Mouse (Mus musculus): ENCODE data around the gene Tmem254b. TPM values are rescaled to one million over a fixed set of nuclear protein-coding genes. Genes with fewer than 3 reads are reported as not detected.
"Not testable (repeated sequence)": the region's sequence is repeated elsewhere in the genome, so short reads cannot be mapped to it uniquely, and the experiment has no call there.

Gene Tmem254b
- 2.6 and 5.2 TPM in 2 replicates for total RNA-seq (2012; rRNA removed)
- 4.3 and 6.1 TPM in 2 replicates for total RNA-seq (2014; rRNA removed)
- polyA plus RNA-seq (2012; ENCODE audit: insufficient read length, low read depth) = 18.4 and 19.2 TPM in 2 replicates

GRCm38 (mm10) chr14:26206926-26207247 is at the start of gene Tmem254b:
Gene Tmem254b (minus strand): TSS chr14:26207041.
- H3K4me2 ChIP-seq (ENCODE audit: insufficient read depth, low read depth, poor library complexity, severe bottlenecking); H3K36me3 ChIP-seq (replicated peaks in 1 of 2; ENCODE audit: control insufficient read depth in 1 of 2, insufficient read depth in 1 of 2, low read length in 1 of 2); H3K27ac ChIP-seq (ENCODE audit: insufficient read depth, low read depth); H3K9ac ChIP-seq (ENCODE audit: insufficient read depth, low read depth); H3K9me3 ChIP-seq (replicated peaks; ENCODE audit: low read length); H3K79me2 ChIP-seq (replicated peaks; ENCODE audit: control insufficient read depth, extremely low read depth, insufficient read depth, poor library complexity, severe bottlenecking); H3K27me3 ChIP-seq (replicated peaks); DNase-seq (ENCODE audit: extremely low read depth); dilution Hi-C loops (cut with MboI; ENCODE audit: extremely low pct_ligation_motif_present, extremely low pct_unique_long_range_greater_than_20kb, low sequenced_read_pairs); H3K4me3 ChIP-seq (replicated peaks in 1 of 3; ENCODE audit: low read depth in 2 of 3, low read length in 2 of 3, poor library complexity in 1 of 3); in situ Hi-C loops (cut with MboI; ENCODE audit: low pct_ligation_motif_present, low pct_unique_long_range_greater_than_20kb, low sequenced_read_pairs); H3K4me1 ChIP-seq (ENCODE audit: control insufficient read depth in 1 of 2, insufficient read depth in 2 of 2): not testable (repeated sequence)

GRCm38 (mm10) chr14:26237183-26237582 is 30.3 kb upstream of the Tmem254b start:
- H3K4me1 ChIP-seq (ENCODE audit: control insufficient read depth in 1 of 2, insufficient read depth in 2 of 2); in situ Hi-C loops (cut with MboI; ENCODE audit: low pct_ligation_motif_present, low pct_unique_long_range_greater_than_20kb, low sequenced_read_pairs); DNase-seq (ENCODE audit: extremely low read depth); H3K9ac ChIP-seq (ENCODE audit: insufficient read depth, low read depth); H3K4me3 ChIP-seq (replicated peaks in 1 of 3; ENCODE audit: low read depth in 2 of 3, low read length in 2 of 3, poor library complexity in 1 of 3); H3K9me3 ChIP-seq (replicated peaks; ENCODE audit: low read length); H3K79me2 ChIP-seq (replicated peaks; ENCODE audit: control insufficient read depth, extremely low read depth, insufficient read depth, poor library complexity, severe bottlenecking); dilution Hi-C loops (cut with MboI; ENCODE audit: extremely low pct_ligation_motif_present, extremely low pct_unique_long_range_greater_than_20kb, low sequenced_read_pairs); H3K27ac ChIP-seq (ENCODE audit: insufficient read depth, low read depth); H3K36me3 ChIP-seq (replicated peaks in 1 of 2; ENCODE audit: control insufficient read depth in 1 of 2, insufficient read depth in 1 of 2, low read length in 1 of 2); H3K4me2 ChIP-seq (ENCODE audit: insufficient read depth, low read depth, poor library complexity, severe bottlenecking); H3K27me3 ChIP-seq (replicated peaks): not testable (repeated sequence)

DNA sequence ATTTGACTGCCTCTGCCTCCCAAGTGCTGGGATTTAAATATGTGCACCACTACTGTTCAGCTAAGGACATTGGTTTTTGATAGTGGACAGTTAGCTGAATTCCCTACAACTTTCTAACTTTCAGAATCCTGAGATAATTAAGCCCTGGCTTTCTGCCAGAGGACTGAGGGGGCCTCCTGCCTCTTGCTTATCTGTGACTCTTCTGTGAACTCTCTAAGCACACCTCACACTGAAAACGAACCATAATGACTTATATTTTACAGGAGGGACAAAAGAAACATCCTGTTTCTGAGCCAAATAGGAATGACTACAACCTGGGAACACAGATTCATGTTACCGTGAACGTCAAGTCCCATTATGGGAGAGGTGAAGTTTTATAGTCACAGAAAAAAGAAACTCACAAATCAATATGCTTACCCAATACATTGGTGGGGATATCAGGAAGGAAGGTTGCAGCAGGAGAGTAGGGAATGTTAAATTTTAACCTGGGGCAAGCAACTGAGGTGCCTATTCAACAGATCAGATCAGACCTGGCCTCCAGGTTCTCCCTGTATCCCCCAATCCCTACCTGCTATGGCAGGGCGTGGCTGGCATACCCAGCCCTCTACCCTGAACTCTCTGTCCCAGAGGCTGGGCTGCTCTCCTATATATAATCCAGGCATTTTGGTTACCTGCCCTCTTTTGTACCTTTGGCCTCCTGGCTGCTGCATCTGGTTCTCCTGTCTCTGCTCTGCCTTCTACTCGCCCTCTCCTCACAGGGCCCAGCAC is 9.6 kb upstream of the Tmem254b start:
- DNase-seq (ENCODE audit: extremely low read depth); H3K36me3 ChIP-seq (replicated peaks in 1 of 2; ENCODE audit: control insufficient read depth in 1 of 2, insufficient read depth in 1 of 2, low read length in 1 of 2); H3K4me2 ChIP-seq (ENCODE audit: insufficient read depth, low read depth, poor library complexity, severe bottlenecking); dilution Hi-C loops (cut with MboI; ENCODE audit: extremely low pct_ligation_motif_present, extremely low pct_unique_long_range_greater_than_20kb, low sequenced_read_pairs); H3K79me2 ChIP-seq (replicated peaks; ENCODE audit: control insufficient read depth, extremely low read depth, insufficient read depth, poor library complexity, severe bottlenecking); H3K27ac ChIP-seq (ENCODE audit: insufficient read depth, low read depth); H3K4me3 ChIP-seq (replicated peaks in 1 of 3; ENCODE audit: low read depth in 2 of 3, low read length in 2 of 3, poor library complexity in 1 of 3); H3K9me3 ChIP-seq (replicated peaks; ENCODE audit: low read length); in situ Hi-C loops (cut with MboI; ENCODE audit: low pct_ligation_motif_present, low pct_unique_long_range_greater_than_20kb, low sequenced_read_pairs); H3K4me1 ChIP-seq (ENCODE audit: control insufficient read depth in 1 of 2, insufficient read depth in 2 of 2); H3K9ac ChIP-seq (ENCODE audit: insufficient read depth, low read depth); H3K27me3 ChIP-seq (replicated peaks): not testable (repeated sequence)

- H3K27me3 ChIP-seq (replicated peaks); DNase-seq (ENCODE audit: extremely low read depth); H3K79me2 ChIP-seq (replicated peaks; ENCODE audit: control insufficient read depth, extremely low read depth, insufficient read depth, poor library complexity, severe bottlenecking); H3K4me2 ChIP-seq (ENCODE audit: insufficient read depth, low read depth, poor library complexity, severe bottlenecking); dilution Hi-C loops (cut with MboI; ENCODE audit: extremely low pct_ligation_motif_present, extremely low pct_unique_long_range_greater_than_20kb, low sequenced_read_pairs); H3K9me3 ChIP-seq (replicated peaks; ENCODE audit: low read length); H3K4me3 ChIP-seq (replicated peaks in 1 of 3; ENCODE audit: low read depth in 2 of 3, low read length in 2 of 3, poor library complexity in 1 of 3); H3K27ac ChIP-seq (ENCODE audit: insufficient read depth, low read depth); H3K4me1 ChIP-seq (ENCODE audit: control insufficient read depth in 1 of 2, insufficient read depth in 2 of 2); H3K9ac ChIP-seq (ENCODE audit: insufficient read depth, low read depth); H3K36me3 ChIP-seq (replicated peaks in 1 of 2; ENCODE audit: control insufficient read depth in 1 of 2, insufficient read depth in 1 of 2, low read length in 1 of 2); in situ Hi-C loops (cut with MboI; ENCODE audit: low pct_ligation_motif_present, low pct_unique_long_range_greater_than_20kb, low sequenced_read_pairs): not testable (repeated sequence)
Measured at GRCm38 (mm10) chr14:26206197-26206925, 480 bp downstream of the Tmem254b start.

- in situ Hi-C loops (cut with MboI; ENCODE audit: low pct_ligation_motif_present, low pct_unique_long_range_greater_than_20kb, low sequenced_read_pairs) = not testable (repeated sequence)
Measured at GRCm38 (mm10) chr14:26197851-26198250, 9.0 kb downstream of the Tmem254b start.

GRCm38 (mm10) chr14:26188361-26188760 is 18.5 kb downstream of the Tmem254b start:
- H3K27ac ChIP-seq (ENCODE audit: insufficient read depth, low read depth); H3K9me3 ChIP-seq (replicated peaks; ENCODE audit: low read length); dilution Hi-C loops (cut with MboI; ENCODE audit: extremely low pct_ligation_motif_present, extremely low pct_unique_long_range_greater_than_20kb, low sequenced_read_pairs); H3K4me2 ChIP-seq (ENCODE audit: insufficient read depth, low read depth, poor library complexity, severe bottlenecking); H3K79me2 ChIP-seq (replicated peaks; ENCODE audit: control insufficient read depth, extremely low read depth, insufficient read depth, poor library complexity, severe bottlenecking); H3K9ac ChIP-seq (ENCODE audit: insufficient read depth, low read depth); in situ Hi-C loops (cut with MboI; ENCODE audit: low pct_ligation_motif_present, low pct_unique_long_range_greater_than_20kb, low sequenced_read_pairs); H3K36me3 ChIP-seq (replicated peaks in 1 of 2; ENCODE audit: control insufficient read depth in 1 of 2, insufficient read depth in 1 of 2, low read length in 1 of 2); H3K4me1 ChIP-seq (ENCODE audit: control insufficient read depth in 1 of 2, insufficient read depth in 2 of 2); DNase-seq (ENCODE audit: extremely low read depth); H3K4me3 ChIP-seq (replicated peaks in 1 of 3; ENCODE audit: low read depth in 2 of 3, low read length in 2 of 3, poor library complexity in 1 of 3); H3K27me3 ChIP-seq (replicated peaks): not testable (repeated sequence)

More at GRCm38 (mm10) chr14:26197851-26198250, 9.0 kb downstream of the Tmem254b start:
- H3K4me2 ChIP-seq (ENCODE audit: insufficient read depth, low read depth, poor library complexity, severe bottlenecking); H3K79me2 ChIP-seq (replicated peaks; ENCODE audit: control insufficient read depth, extremely low read depth, insufficient read depth, poor library complexity, severe bottlenecking); H3K9ac ChIP-seq (ENCODE audit: insufficient read depth, low read depth); H3K27ac ChIP-seq (ENCODE audit: insufficient read depth, low read depth); H3K27me3 ChIP-seq (replicated peaks); H3K4me1 ChIP-seq (ENCODE audit: control insufficient read depth in 1 of 2, insufficient read depth in 2 of 2); dilution Hi-C loops (cut with MboI; ENCODE audit: extremely low pct_ligation_motif_present, extremely low pct_unique_long_range_greater_than_20kb, low sequenced_read_pairs); H3K4me3 ChIP-seq (replicated peaks in 1 of 3; ENCODE audit: low read depth in 2 of 3, low read length in 2 of 3, poor library complexity in 1 of 3); DNase-seq (ENCODE audit: extremely low read depth); H3K9me3 ChIP-seq (replicated peaks; ENCODE audit: low read length); H3K36me3 ChIP-seq (replicated peaks in 1 of 2; ENCODE audit: control insufficient read depth in 1 of 2, insufficient read depth in 1 of 2, low read length in 1 of 2): not testable (repeated sequence)

Measured in CH12.LX (cell line).